Mouse (Mus musculus): Measurements from ENCODE around the gene Arvcf.
A peak's percentile ranks its signal among the peaks of the same experiment; 100 is the strongest.

Arvcf gene

DNA sequence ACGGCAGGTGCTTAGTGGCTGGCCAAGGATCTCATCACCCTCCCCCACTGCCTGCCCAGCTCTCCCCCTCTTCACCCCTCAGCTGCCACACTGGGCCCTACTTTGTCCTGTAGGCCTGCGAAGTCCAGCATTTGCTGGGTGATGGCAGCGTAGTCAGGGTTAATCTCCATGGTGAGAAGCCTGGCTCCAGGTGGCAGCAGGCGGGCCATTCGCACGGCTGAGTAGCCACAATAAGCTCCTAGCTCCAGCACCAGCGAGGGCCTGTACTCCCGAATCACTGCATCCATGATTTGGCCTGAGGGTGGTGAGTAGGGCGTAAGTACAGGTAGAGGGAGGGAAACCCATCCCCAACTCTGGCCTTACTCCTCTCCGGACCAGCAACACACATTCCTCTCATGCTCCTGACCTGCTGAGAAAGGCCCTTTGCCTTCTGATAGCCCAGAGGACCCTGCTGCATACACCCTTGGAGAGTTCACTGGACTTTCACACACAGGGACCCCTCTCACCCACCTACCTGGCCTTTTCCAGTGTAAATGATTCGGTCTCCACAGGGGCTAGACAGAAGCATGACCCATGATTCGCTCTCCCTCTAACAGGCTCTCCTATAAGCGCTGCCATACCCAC, 63.2 kb downstream of the Arvcf start:
- DNase-seq: no peak

DNA sequence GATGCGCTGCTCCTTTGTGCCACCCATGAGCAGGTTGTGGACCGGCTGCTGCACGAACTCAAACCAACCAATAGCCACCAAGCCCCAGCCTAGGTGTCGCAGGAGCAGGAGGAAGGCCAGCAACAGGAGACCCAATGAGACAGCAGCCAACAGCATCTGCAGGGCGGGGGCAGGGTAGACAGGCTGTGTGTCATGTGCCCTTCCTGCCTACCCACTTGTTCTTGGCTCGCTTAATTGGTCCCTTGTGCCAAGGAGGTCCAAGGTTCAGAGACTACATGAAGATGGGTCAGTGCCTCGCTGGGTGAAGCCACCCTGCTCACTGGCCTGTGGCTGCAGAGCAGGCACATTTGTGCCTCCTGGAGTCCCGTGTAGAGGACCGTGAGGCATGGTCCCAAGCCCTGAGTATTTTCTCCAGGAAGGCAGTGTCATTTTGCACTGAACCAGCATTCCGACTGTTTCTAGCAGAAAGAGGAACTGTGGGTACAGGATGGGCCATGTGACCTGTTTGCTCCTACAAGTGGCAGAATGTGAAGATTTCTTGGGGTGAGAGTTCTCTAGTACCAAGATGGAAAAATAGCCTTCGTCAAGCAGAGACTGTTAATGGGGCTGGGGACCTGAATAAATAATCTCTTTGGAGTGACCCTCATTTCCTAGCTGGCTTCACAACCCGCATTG, 64.0 kb downstream of the Arvcf start:
- no peak for DNase-seq

DNA sequence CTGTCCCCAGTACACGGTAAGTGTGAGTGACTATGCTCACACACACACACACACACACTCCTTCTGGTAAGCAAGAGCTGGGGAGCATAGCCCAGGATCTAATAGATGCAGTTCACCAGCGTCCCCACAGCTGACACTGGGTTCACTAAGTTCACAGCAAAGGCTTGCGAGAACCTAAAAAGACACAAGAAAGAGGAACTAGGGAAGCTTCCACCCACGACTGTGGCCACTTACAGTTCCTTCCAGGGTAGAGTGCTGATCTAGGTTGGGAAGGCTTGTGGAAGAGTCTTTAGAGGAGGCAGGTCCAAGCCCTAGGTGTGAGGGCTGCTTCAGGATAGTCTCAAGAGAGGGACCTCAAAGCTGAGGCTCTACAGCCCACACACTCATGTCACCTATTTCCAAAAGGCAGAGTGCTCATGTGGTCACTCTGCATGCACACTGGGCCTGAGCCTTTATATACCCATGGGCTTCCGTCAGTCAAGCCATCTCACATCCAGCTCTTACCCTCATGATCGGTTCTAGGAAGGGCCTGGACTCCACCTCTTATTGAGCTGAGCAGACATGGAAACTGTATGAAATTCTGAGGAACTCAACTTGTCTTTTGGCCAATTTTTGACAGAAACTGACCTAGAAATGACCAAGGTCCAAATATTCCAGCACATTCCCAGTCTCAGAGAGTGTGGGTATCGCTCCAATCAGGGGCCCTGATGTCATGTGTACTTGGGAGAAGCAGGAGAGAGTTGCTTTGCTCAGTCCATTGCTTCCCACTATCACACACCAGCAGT, 65.2 kb downstream of the Arvcf start:
- no peak for DNase-seq

DNA sequence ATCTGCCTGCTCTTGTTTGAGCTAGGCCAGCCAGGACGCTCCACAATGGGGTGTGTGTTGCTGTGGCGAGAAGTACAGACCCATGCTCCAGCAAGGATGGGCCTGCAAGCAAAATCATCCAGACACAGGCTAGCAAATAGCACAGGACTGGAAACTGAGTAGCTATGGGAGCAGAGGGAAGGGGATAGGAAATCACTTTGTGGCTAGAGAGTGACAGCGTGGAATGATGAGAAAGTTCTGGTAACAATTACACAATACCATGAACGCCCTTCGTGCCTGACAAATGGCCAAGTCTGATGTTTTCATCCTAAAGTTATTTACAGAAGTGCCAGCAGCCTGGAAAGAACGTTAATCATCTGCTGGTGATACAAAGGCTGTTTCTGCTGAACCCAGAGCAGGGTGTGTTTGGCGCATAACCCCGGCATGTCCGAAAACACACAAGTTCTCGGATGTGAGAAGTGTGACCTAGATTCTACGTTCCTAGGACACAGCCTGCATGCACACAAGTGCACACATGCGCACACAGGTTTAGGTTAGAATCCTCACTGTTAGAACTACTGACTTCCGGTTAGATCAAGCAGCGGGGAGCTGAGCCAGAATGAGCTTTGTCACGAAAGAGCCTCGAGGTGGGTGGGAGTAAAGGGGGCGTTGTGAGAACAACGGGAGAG, 68.2 kb downstream of the Arvcf start:
- DNase-seq: no peak

DNA sequence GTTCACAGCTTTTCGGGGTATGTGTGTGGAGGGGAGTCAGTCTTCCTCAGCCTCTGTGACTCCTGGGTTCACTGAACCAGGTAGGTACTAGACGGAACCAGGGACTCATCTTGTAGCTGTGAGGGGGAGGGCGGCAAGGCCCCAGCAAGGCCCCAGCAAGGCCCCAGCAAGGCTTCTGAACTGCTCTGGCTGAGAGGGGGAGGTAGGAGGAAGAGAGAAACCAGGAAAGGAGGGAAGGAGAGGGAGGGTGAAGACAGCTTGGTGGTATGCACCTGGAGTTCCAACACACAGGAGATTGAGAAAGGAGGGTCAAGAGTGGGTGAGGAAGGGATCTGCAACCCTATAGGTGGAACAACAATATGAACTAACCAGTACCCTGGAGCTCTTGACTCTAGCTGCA, 68.9 kb downstream of the Arvcf start:
- no peak for DNase-seq

DNA sequence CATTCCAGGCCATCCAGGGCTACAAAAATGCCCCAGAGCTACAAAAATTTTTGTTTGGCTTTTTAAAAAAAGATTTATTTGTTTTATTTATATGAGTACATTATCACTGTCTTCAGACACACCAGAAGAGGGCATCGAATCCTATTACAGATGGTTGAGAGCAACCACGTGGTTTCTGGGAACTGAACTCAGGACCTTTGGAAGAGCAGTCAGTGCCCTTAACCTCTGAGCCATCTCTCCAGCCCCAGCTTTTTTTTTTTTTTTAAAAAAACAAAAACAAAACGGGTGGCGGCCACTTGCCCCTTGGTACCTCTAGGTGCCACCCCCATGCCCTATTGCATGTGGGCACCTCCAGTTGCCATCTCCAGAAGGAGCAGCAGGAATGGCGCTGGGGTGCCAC, 69.5 kb downstream of the Arvcf start:
- DNase-seq: no peak

DNA sequence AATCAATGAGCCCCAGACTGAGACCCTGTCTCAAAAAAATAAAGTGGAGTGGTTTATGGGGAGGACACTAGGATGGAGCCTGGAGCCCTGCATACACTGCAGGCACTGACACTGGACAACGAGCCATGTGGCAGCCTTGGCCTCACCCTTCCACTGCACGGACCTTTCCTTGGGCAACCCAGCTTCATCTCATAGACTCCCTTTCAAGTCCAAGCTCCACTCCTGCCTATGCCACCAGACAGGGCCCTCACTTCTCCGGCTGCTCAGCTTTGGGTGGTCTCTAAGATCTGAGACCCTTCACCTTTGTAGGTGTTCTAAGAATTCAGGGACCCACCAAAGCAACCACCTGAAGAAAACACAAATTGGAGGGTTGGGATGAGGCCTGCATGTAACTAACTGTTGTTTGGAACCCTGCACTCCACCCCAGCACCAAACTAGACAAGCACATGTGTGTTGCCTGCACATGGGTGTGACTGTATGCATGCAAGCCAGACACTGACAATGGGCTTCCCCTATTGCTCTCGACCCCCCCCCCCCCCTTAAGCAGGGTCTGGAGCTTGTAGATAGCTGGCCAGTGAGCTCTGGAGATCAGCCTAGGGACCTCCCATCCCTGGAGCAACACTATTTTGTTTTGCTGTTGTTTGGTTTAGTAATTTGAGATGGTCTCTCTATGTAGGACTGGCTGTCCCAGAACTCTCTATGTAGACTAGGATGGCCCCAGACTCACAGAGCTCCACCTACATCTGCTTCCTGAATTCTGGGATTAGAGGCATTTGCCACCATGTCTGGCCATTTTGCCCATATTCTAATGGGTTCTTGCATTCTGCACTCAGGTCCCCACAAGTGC, 71.0 kb downstream of the Arvcf start:
- no peak for DNase-seq

DNA sequence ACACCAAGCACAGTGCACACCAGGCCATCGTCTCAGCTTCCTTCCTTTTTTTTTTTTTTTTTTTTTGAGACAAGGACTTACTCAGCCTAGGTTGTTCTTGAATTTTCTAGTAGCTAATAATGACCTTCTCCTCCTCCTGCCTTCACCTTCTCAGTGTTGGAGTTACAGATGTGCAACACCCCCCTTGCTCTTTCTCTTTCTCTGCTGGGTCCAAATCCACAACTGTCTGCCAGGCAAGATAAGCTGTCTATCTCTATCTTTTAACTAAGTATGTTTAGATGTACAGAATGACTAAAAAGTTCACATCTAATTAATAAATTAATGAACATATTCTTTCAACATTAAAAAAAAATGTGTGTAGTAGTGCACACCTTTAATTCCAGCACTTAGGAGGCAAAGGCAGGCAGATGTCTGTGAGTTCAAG, 71.6 kb downstream of the Arvcf start:
- DNase-seq: no peak

DNA sequence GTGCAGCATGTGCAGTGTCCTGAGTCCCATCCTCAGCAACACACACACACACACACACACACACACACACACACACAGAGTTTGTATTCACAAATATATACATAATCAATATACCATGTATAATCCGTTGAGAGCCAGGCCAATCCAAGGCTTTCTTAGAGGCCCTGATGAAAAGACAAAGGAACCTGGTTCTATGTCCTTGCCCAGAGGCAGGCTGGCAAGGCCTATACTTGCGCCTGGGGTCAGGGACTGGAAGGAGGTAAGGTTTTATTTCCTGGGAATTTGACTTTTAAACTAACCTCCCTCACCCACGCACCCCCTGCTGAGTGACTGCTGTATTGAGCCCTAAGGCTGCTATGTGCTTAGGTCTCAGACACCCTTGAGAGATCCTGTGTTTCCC, 72.6 kb downstream of the Arvcf start:
- no peak for DNase-seq

DNA sequence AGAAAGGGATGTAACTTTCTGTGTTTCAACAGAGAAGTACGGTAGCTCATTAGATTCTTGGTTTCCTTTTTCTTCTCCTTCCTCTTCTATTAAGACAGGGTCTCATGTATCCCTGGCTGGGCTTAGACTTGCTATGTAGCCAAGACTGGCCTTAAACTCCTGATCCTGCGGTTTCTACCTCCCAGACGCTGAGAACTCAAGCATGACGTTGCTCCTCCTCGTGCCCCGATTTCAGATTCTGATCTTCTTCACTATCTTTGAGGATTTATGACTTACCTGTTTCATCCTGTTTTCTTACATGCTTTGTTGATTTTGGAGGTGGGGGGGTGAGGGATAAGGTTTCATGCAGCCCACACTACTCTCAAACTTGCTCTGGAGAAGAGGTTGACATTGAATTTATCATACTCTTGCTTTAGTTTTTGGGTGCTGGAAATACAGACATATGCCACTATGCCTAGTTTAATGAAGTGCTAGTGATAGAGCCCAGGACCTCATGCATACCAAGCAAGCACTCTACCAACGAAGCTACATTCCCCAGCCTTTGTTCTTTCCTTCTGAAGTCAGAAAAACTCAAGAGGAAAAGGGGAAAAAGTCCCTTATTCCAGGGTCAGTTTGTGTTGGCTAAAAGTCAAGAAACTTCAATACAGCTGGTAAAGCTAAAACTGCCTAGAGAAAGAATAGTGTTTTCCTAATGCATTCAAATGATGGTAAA, 75.4 kb downstream of the Arvcf start:
- no peak for DNase-seq

DNA sequence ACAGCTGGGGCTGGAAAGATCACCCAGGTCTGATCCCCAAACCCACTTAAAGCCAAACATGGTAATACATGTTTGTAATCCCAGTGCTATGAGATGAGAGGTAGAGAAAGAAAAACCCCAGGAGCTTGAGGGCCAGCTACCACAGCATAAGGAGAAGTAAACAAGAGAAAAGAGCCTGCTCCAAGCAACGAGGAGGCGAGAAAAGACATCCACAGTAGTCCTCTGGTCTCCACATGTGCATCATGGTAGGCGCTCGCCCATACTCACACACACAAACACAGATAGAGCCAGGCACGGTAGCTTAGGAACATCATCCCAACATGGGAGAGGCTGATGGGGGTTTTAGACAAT, 75.9 kb downstream of the Arvcf start:
- DNase-seq: no peak

DNA sequence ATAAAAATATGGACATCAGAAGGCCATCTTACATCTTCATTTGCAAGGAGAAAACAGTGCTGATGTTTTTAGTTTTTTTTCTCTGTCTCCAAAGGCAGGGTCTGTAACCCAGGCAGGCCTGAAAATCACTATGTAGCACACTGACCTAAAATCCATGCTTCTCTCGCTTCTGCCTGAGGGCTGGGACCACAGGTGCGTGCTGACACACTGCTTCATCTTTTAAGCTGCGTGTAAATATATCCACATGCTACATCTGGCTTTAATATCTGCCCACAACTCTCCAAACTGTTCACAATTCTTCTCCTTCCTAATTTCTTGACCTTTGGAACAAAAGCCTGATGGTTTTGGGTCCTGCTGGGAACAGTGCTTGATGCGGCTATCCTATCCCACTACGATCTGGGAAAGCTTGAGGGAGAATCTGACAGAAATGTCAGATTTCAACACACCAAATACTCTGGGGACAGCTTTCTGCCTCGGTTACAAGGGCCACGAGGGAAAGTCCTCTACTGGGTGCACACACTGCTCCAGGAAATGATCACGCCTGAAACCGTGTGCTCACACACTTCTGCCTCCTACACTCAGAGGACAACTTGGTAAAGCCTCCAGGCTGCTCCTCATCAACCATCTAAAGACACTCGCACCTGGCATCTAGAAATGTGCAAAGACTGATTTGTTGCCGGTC, 76.5 kb downstream of the Arvcf start:
- DNase-seq: no peak

DNA sequence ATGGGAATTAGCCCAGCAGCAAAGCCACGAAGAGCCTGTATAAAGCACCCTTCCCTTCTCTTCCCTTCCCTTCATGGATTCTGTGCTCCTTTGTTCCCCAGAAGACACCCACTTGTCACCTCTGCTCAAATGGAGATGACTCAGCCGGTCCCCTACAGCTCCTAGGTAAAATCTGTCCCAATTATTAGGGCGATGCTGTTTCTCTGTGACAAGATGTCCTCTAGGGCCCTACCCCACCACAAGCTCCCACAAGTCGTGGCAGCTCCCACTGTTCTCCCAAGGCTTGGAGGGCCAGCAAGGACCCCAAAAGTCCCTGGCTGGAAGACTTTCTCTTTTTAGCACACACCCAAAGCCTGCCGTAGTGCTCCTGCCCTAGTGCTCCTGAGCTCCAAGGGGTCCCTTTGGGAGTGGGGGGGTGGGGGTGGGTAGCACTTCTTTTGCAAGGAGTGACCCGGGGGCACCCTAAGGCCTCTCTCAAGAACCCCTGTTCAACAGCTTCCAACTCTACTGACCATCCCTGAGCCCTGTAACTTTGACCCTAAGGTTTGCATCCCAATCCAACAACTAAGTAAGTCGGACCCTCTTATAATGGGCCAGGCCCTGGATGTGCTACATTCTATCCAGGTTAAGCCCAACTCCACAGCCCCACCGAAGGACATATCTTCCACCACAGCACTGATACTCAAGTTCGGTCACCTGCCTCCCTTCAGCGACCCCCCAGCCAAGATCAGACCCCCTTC, 77.7 kb downstream of the Arvcf start:
- peak; percentile 32 for DNase-seq

DNA sequence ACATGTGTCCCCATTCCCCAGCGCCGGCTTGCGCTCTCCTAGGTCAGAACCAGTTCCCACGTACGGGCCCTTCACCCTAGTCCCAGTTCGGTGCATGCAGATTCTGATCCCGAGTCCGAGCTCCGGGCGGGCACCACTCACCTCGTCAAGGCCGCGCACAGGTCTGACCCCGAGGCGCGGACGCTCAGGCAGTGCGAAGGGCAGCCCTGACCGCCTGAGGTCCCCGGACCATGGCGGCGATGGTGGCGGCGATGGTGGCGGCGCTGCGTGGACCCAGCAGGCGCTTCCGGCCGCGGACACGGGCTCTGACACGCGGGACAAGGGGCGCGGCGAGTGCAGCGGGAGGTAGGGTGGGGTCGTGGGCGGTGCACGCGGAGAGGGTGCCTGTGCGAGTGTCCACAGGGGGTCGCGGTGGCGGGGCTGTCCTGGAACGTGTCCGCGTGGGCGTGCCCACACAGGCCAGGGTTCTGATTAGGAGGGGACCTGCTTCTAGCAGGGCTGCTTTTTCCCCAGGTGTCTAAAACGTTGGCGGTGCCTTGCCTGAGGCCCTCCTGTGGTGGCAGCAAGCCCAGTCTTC, 78.3 kb downstream of the Arvcf start, which contains the start of gene Txnrd2:
Gene Txnrd2 (plus strand): TSS at position 170 of the 577 bp plus-strand sequence.
- peak; percentile 79 for DNase-seq

DNA sequence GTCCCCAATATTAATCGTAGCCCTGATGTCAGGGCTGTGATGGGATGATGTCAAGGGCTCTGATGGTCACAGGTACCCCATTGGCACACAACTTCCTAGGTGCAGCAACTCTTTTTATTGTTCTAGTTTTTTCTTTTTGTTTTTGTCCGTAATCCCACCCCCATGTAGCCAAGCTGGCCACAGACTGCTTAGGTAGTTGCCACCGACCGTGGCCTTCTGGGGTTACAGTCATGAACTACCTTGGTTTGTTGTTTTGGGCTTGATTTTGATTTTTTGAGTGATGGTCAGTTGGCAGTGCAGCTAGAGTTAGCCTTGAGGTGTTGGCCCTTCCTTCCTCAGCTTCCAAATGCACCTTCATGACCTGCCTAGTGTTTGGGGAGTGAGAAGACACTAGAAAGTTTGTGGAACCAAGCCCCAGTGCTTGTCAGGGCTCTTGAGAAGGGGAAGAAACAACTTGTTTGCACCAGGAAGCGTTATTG, 78.9 kb downstream of the Arvcf start, which contains the start of gene Comt:
Gene Comt (minus strand): TSS at position 51 of the 479 bp plus-strand sequence.
- no peak for DNase-seq

DNA sequence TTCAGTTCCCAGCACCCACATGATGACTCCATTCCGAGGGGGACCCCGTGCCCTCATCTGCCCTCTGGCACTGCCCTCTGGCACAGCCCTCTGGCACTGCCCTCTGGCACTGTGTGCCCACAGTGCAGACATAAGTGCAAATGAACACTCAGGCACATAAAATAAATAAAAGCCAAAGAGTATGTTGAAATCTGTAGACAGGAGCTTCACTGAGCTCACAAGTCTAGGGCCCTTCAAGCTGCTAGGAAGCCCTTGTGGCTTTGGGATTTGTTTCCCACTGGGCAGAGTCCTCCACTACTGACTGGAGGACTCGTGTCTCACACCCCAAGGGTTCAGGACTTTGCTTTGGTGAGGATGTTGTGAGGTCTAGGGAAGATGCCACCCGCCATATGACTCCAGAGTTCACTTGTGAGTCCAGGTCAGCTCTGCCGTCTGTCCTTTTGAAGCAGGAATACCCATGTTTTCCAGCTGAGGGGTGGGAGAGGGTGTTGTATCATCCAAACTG, 80.1 kb downstream of the Arvcf start:
- no peak for DNase-seq

DNA sequence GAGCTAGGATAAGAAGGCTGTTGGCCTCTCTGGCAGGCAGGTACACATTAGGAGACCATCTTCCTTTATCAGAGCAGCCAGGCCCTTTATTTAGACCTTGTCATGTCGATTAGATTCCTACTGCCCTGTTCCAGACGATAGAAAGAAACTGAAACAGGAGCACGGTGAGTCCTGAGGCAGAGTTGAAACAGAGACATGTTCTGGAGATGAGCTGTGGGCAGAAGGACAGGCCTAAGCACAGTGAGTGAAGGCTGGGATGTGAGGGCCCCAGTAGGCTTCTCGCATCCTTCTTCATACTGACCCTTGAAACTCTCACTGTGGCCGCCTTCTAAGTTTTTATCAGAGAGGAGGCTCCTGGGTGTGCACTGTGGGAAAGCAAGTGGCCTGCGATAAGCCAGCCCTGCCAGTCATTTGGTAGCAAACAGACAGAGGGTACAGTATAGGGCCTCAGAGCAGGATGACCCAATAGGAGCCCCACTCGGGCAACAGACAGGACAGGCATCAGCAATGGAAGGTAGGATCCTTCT, 80.6 kb downstream of the Arvcf start:
- no peak for DNase-seq

DNA sequence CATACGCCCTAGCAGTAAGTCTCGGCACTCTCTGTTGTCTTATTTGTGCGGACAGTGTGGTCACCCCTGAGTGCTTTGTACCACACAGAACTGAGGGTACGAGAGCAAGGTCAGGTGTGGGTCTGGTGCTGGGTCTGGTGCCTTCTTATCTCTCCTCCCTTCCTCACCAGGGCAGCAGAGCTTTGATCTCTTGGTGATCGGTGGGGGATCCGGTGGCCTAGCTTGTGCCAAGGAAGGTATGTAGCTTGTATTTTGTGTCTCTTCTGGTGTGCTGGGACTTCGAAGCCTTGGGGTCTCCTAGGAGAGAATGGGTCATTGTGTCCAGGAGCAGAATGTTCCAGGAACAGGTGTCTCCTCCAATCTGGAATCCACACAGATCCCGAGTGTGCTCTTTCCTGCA, 81.7 kb downstream of the Arvcf start:
- DNase-seq: no peak

DNA sequence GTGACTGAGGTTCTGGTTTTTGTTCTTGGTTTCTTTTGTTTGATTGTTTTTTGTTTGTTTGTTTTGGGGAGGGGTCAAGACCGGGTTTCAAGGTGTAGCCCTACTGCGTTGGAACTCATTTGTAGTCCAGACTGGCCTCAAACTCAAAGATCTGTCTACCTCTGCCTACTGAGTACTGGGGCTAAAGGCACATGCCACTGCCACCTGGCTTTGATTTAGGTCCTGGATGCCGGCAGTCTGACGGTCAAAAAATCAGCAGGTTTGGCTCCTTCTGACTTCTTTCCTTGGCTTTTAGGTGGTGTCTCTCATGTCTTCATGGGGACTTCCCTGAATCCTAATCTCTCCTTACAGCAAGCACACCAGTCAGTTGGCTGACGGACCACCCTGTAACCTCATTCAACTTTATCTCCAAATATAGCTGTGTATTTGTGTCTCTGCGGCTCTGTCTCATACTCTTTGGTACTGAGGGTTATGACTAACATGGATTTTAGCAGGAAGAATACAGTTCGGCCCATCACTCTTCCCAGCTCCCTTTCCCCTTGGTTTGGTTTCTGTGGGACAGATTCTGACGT, 82.7 kb downstream of the Arvcf start:
- DNase-seq: no peak

Data from cerebellum, adult 8-10 months (tissue).